Mouse (Mus musculus): ENCODE results near the gene Rxfp2.

- no peak for TF ChIP-seq CTCF (IDR thresholded peaks at IDR 0.05; ENCODE audit: borderline replicate concordance, insufficient read depth, low read length)
- no peak for TF ChIP-seq POLR2A (IDR thresholded peaks at IDR 0.05; ENCODE audit: low read depth, low read length)
These were observed 5.7 kb downstream of the Rxfp2 start for GRCm38 (mm10) chr5:150024188-150024587.
